Mouse (Mus musculus) telencephalon, adult 2 months (tissue): ENCODE data around the gene Tbcb.
"Not testable (repeated sequence)": the region's sequence is repeated elsewhere in the genome, so short reads cannot be mapped to it uniquely, and the experiment has no call there.

ENCODE experiments used
- DNase-seq: peaks from one replicate; pipeline ENCODE4 v3.0.0-alpha.2; 2011; ENCODE audit warnings: low read depth, low spot score

Gene Tbcb

DNA sequence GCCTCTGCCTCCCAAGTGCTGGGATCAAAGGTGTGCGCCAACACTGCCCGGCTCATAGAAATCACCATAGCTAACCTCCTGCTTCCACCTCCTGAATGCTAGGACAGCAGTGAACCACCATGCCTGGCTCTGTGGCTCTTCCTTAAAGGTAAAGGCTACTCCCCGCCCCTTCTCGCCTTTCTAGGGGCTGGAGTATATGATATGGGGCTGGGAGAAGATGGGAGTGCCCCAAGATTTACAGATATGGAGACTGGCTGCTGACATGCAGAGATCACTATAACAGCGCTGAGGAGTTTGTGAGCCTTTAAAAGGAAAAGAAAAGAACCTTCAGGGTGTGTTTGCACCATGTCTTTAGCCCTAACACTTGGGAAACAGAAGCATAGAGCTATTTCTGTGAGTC lies 9.9 kb downstream of the Tbcb start:
- DNase-seq, result no peak

- DNase-seq, result no peak
These were observed 10.6 kb downstream of the Tbcb start for GRCm38 (mm10) chr7:30221433-30221832.

DNA sequence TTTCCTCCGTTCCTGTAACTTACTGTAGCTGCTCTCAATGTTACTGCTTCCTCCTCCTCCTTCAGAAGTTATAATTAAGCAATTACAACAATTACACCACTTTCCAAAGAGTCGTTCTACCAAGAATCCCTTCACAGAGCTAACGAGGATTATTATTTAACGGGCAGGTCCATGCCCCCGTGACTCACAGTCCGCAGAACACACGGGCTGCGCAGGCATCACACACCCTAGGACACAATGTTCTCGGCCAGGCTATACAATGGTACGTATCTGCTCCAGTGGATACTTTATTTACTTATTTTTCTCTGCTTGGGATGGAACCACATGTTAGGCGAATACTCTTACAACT lies 12.1 kb downstream of the Tbcb start:
- DNase-seq, result no peak

DNA sequence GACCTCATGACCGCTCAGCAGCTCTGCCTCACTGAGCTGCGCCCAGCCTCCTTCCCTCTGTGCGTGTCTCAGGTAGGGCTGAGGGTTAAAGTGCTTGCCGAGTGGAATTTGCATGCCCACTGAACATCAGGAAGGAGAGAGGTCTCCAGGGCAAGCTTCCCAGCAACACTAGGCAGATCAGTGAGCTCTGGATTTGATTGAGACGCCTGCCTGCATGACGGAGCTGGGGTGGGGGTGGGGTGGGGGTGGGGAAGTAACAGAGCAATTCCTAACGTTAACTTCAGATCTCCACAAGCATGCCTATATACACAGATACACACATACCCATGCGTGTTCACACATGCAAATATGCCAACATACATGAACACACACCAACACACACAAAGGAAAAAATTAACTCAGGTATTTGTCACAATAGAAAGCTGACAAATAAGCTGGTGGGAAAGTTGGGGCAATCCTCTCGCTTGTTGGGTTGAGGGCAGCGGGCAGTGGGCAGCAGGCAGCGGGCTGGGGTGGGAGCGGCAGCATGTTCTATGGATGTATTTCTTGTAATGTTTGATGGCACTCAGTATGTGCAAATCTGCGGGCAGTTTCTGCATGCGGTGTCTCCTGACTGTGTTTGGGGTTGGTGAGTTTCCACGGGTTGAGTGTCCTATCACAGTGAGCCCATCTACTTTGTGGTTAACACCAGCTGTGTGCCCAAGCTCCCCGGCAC lies 12.6 kb downstream of the Tbcb start:
- DNase-seq, result no peak

DNA sequence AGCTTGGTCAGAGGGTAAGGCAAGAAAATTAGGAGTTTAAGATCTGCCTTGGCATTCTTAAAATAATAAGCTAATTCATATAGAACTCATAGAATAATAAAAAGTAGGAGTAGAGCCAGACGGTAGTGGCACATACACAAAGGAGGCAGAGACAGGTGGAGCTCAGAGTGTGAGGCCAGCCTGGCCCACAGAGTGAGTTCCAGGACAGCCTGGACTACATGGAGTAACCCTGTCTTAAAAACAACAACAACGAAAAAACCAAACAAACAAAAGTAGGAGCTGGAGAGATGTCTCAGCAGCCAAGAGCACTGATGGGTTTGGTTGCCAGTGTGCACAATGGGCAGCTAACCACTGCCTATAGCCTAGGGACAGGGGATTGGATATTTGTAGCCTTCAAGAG lies 14.8 kb downstream of the Tbcb start:
- DNase-seq, result no peak

DNA sequence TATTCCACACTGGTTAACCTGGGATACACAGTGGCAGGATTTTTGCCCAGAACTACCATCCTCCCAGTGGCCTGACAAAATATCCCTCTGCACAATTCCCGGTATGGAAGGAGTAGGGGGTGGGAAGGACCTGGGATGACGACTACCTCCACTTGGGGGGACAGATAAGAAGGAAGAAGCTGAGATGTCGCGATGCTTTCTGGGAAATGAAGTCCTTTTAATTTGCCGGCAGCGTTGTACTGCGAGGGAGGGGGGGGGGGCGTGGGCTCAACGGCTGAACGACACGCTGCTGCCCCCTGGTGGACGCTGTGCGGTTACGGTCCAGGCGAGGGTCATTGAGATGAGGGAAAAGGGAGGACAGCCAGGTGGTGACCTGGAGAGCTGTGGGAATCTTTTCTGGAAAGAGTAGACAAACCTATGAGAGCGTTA lies 15.3 kb downstream of the Tbcb start:
- DNase-seq, result peak; percentile 91

GRCm38 (mm10) chr7:30215875-30216274 lies 16.2 kb downstream of the Tbcb start:
- DNase-seq, result no peak

DNA sequence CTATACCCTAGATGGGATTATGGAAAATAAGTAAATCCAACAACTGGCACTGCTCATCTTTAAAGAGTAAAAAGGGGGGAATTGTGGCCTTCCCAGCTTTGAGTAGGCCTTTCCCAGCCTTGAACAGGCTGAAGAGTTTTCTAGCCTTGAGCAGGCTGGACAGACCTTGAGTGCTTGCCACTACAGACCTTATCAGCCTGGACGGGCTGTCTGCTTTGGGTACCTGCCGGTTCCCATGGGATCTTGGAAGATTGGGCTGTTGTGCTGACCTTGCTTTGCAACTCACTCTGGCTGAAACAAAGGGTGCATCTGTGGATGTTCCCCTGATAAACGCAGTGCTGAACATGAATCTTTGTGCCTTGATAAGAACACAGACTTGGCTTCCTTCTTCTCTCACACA lies 18.2 kb downstream of the Tbcb start:
- DNase-seq, result no peak

- DNase-seq, result no peak
These were observed 21.0 kb downstream of the Tbcb start for GRCm38 (mm10) chr7:30211025-30211424.

GRCm38 (mm10) chr7:30206364-30206763 lies 25.7 kb downstream of the Tbcb start:
- not testable (repeated sequence) for DNase-seq

- DNase-seq, result peak; percentile 47
These were observed 26.7 kb downstream of the Tbcb start for GRCm38 (mm10) chr7:30205383-30205782.

DNA sequence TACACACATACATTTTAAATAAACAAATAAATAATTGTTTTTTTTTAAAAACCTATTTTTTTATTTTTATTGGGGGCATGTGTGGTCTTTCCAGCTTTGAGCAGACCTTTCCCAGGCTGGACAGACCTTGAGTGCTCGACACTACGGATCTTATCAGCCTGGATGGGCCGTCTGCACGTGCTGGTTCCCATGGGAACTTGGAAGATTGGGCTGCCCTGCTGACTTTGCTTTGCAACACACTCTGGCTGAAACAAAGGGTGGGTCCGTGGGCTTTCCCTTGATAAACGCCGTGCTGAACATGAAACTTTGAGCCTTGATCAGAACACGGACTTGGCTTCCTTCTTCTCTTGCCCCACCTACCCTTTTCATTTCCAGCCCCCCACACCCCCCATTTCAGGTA lies 27.7 kb downstream of the Tbcb start:
- no peak for DNase-seq

GRCm38 (mm10) chr7:30202895-30203690 lies 29.0 kb downstream of the Tbcb start:
- no peak for DNase-seq

GRCm38 (mm10) chr7:30200661-30201060 lies 31.4 kb downstream of the Tbcb start:
- not testable (repeated sequence) for DNase-seq

DNA sequence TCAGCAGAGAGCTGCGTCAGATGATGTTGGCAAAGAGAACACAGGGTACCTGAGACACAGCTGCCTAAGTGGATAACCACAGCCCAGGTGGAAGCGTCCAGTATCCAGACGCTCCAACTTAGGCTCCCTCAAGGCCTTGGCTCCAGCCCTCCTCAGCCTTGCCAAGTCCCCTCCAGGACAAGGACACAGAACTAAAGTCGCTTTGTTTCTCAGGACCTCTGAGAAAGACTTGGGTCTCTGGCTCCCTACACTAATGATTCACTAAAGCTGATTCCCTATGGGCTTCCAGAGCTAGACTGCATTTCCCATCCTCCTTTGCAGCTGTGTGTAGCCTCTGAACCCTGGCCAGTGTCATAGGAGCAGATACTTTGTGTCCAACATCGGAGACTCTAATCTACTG lies 31.9 kb downstream of the Tbcb start:
- DNase-seq, result no peak

GRCm38 (mm10) chr7:30199498-30200139 lies 32.5 kb downstream of the Tbcb start:
- no peak for DNase-seq

DNA sequence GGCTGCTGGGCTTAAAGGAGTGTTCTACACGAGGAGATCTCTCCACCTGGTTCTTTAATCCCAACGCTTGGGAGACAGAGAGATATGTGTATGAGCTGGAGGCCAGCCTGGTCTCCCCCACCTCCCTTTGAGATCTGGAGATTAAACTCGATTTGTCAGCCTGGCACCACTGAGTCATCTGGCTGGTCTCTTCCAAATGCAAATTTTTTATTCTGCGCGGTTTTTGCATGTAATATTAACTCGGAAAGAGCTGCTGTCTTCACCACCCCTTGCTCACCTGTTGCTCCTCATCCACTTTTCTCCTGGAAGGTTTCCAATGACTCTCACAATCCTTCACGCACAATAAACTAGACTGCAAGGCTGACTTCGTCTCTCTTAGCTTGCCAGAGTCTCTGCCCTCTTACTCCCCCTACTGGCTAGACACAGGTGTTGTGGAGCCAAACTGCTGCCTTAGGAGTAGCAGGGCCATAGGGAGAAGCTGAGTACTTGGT lies 33.5 kb downstream of the Tbcb start, which contains the start of gene Capns1:
TSS of gene Capns1 (minus strand) at position 331 of the 491 bp plus-strand sequence.
- peak; percentile 78 for DNase-seq

DNA sequence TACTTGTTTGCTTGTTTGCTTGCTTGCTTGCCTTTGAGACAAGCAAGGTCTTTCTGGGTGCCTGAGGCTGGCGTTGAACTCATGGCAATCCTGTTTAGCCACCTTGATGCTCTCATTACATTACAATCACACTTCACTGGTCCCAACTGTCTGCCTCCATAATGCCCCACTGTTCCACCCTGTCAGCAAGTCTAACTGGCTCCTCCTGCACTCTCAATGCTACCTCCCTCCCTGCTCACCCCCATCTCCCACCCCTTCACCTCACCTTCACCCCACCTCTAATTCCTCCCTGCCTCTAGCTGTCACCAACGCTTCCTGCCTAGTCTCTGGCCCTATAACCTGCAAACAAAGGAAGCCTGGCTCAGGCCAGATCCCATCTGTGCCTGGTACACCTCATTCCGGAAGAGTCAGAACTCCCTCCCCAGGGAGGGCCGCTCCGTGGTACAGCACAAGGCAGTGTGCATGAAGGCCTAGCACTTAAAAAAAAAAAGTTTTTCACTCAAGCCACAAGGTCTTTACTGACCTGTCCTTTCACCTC lies 34.4 kb downstream of the Tbcb start:
- no peak for DNase-seq

DNA sequence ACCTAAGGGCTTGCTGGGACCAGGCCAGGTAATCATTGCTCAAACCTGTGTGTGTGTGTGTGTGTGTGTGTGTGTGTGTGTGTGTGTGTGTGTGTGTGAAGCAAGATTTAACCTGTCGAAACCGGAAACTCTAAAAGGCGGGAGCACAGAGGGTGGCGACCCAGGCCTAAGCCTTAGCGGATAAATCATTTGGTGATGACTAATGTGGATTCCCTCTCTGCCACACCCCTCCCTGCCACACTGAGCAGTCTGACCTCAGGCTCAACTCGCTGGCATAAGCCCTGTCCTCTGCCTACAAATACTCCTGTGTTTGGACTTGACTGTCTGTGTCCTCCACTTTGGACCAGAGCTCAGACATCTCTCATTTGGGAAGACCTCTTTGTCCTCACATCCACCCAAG lies 35.9 kb downstream of the Tbcb start:
- no peak for DNase-seq

GRCm38 (mm10) chr7:30195461-30195860 lies 36.6 kb downstream of the Tbcb start:
- no peak for DNase-seq

- peak; percentile 95 for DNase-seq
These were observed 37.2 kb downstream of the Tbcb start for GRCm38 (mm10) chr7:30194884-30195283.
